Mouse (Mus musculus) small intestine, adult 2 months (tissue): ENCODE data around the gene F930015N05Rik.

Source experiments
- CTCF ChIP-seq: fragments of 200-500 bp; IDR thresholded peaks from 2 replicates; pipeline ENCODE4 v1.5.1; 2012; ENCODE audit warnings: low read depth, mild to moderate bottlenecking, control low read depth, inconsistent platforms, low read length, moderate library complexity, mixed read lengths; ENCODE audit not compliant: insufficient replicate concordance, insufficient read length; ENCODE audit errors: extremely low read depth
- POLR2A ChIP-seq: fragments of 200-500 bp; IDR thresholded peaks from 2 replicates; pipeline ENCODE4 v1.6.1; 2012; ENCODE audit warnings: low read depth, mild to moderate bottlenecking, control low read depth, inconsistent platforms, low read length, moderate library complexity

DNA sequence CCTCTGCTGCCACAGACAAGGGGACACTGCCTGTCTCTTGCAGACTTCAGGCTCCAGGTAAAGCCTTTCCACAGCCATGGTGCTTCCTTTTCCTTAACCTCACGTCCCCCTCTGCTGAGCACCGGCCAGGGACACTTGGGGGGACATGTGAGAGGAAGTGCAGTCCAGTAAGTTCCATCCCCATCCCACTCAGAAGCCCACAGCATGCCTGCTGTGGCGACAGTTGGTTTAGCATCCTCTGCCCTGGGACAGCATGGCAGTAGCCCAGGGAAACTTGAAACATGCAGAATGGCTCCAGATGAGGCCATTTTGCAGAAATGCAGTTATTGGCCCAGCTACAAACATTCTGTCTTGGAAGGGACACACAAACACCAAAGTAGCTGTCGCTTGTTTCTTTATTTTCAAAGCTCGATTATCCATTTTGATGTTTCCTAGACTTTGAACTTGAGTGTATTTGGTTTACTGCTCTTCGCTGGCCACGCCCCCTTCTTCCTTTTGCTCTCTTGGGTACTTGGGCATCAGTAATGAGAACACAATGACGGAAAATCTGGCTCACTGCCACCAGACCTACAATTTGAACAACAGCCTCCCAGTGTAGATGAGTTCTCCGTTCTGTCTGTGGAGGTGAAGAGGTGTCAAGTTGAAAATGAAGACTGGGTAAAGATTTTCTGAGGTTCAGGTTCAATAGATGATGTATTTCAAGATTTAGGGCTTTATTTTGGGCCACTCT, 12.3 kb upstream of the F930015N05Rik start:
- no peak for TF ChIP-seq POLR2A
- no peak for TF ChIP-seq CTCF
